Mouse (Mus musculus) spleen, postnatal 36 days (tissue): Measurements from ENCODE around the gene Arap2.
A peak's percentile ranks its signal among the peaks of the same experiment; 100 is the strongest.

Experiments used
- DNase-seq, 2 experiments: peaks; one replicate each; pipeline ENCODE4 v3.0.0; 2022; ENCODE audit warnings: low spot score in 2 of 2, mixed read lengths in 1 of 2

Gene Arap2

DNA sequence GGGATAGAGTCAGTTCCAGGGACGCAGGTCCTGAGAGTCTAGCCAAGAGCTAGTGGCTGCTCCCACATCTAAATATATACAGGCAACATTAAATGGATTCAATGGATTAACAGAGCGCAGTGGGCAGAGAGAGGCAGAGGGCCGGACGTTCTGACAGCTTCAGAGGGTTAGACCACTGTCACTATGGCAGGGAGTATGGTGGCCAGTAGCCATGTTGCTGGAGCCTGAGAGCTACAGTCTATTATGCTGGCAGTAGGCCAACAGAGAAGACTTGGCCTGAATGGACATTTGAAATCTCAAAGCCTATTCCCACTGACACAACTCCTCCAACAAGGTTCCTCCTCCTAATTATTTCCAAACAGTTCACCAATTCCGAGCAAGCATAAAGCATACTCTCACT is 137.1 kb downstream of the Arap2 start:
- DNase-seq, result no peak

DNA sequence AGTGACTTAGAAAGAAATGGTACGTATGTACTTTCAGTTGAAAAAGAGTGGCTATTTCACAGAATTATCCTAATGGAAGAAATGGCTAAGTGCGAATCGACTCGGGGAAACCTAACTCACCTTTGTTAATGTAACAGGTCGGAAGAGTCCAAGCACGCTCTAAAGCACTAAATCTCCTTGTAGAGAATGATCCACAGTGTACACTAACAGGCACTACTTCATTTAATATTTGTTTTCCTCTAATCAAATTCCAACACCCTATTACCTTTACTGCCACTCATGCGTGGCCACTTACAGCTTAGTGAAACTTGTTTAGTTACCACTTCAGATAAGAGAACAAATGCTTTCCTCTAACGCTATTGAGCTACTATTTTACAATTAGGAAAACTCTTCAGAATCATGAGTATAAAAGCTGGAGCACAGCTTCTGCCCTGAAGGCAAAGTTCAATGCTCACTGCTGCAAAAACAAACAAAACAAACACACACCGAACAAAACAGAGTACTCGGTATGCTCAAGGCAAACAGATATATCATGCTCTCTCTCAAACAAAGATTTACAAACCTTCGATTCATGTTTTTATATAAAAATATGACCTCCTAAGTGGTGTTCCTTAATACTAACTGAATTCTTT is 143.0 kb downstream of the Arap2 start:
- no peak for DNase-seq

DNA sequence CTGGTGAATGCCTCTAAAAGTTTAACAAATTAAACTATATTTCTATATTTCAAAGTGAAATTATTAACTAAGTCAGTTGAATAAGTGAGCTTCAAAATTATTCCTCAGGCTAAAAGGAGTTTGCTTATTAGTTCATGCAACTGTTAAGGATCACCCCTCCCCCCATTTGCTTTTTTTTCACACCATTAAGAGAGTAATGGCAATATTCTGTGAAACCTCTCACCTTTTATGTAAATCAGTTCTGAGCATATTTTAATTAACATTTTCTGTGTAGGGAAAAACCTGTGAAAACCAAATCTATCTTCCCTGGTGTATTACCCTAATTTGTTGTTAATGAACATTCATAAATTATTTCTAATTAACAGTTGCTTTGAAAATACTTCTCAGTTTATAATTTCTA is 147.7 kb downstream of the Arap2 start:
- no peak for DNase-seq

DNA sequence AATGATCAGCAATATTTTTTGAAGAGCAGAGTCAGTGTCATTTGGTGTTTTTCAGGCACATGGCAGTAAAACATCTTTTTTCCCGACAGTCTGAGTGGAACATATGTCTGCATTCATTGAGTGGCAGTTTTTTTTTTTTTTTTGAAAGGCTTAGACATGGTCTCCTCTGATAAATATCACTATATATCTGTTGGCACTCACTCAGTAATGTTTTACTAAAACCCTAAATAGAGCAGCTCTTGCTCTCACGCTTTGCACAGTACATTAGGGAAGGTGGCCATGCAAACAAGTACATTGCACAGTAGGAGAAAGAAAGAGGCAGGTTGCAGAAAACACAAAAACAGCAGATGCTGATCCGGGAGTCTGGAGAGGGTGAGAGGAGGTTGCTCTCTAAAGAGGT is 154.0 kb downstream of the Arap2 start:
- no peak for DNase-seq

DNA sequence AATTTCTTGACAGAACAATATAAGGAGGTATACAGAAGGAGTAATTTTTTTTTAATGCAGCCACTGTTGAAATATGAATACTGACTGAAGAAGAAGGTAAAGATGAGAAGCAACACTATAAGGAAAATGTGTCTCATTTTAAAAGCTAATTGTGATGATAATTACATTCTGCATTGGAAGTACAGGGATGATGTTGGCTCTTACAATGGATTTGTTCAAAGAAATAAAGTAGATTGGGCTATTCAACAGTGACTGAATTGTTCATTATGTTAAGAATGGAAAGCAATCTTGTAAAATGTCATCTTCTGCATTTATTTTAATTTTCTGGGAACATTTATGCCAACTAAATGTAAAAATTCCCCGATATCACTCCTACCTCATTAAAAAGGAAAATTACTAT is 178.6 kb downstream of the Arap2 start:
- no peak for DNase-seq

DNA sequence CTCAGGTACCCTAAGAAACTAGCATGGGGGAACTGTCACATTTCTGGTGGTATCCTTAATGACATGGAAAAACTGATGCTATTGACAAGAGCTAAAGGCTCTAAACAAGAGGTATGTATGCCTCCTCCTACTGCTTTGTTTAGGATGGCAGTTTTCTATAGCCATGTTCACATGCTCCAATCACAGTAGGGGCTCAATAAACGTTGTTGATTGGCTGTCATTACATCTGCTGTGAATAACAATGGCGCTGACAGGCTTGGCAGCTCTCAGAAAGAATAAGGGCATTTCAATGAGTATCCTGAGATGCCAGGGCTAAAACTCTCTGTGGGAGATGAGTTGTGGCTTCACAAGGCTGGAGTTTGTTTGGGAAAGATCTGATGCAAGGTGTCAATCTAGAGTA is 183.3 kb downstream of the Arap2 start:
- no peak for DNase-seq

DNA sequence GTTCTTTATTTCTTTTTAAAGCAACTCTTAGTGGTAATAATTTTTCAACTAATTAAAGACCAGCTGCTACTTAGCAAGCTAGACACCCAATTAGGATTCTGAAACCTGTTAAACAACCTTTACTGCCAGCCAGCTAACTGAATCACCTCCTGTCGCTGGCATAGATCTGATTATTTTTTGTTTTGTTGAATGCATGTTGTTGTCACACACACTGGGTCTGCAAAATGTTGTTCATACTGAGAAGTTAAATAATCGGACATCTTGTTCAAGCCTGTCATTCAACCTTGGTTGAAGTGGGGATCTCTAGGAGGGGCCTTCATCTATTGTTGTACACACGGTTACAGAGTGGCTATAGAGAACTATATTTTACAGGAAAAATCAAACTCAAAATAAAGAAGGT is 184.3 kb downstream of the Arap2 start:
- DNase-seq, result no peak

DNA sequence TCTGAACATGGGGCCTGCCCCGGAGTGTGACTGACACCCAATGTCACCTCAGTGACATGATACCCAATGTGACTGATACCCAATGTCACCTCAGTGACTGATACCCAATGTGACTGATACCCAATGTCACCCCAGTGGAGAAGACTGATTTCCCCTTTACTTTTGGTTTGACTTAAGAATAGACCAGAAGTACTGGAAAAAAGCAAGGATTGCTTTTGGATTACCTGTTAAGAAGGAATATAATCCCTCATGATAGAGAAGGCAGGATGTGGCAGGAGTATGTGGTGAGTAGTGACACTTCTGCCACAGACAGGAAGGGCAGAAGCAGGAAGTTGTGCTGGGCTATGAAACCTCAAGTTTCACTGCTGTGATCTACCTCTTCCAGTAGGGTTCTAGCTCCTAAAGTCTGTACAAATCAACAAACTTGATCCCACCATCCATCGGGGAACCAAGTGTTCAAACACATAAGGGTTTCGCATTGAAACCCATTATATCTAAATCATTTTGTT is 191.6 kb downstream of the Arap2 start:
- DNase-seq, result peak in 1 of 2 experiments; percentile 5
